Mouse (Mus musculus) lung, postnatal 0 days (tissue): ENCODE results near the gene Cd109. TPM values are rescaled to one million over a fixed set of nuclear protein-coding genes. Genes with fewer than 3 reads are reported as not detected.

ENCODE experiments used
- ATAC-seq: fragments of 200-750 bp; cut with Nextera tagmentation; 2 replicates; pipeline ENCODE4 v1.8.0; 2017; ENCODE audit warnings: moderate library complexity
- DNase-seq: peaks from one replicate; pipeline ENCODE4 v3.0.0-alpha.2; 2016; ENCODE audit warnings: low spot score
- H3K27ac ChIP-seq: fragments of 300-500 bp; sonication (generic); 2 replicates; pipeline ENCODE4 v1.5.1; 2014; ENCODE audit warnings: antibody characterized with exemption, mild to moderate bottlenecking, low read length, mixed read lengths
- H3K27me3 ChIP-seq: fragments of 300-500 bp; sonication (generic); replicated peaks from 2 replicates; pipeline ENCODE4 v1.6.1; 2014; ENCODE audit warnings: low read length, mixed read lengths; ENCODE audit not compliant: insufficient read depth
- H3K36me3 ChIP-seq: fragments of 300-500 bp; sonication (generic); 2 replicates; pipeline ENCODE4 v1.6.1; 2014; ENCODE audit warnings: low read length, mixed read lengths; ENCODE audit not compliant: insufficient read depth
- H3K4me1 ChIP-seq: fragments of 300-500 bp; sonication (generic); 2 replicates; pipeline ENCODE4 v1.6.1; 2014; ENCODE audit warnings: antibody characterized with exemption, low read depth, low read length, mixed read lengths; ENCODE audit not compliant: insufficient read depth
- H3K4me2 ChIP-seq: fragments of 300-500 bp; sonication (generic); replicated peaks from 2 replicates; pipeline ENCODE4 v1.6.1; 2014; ENCODE audit warnings: low read depth, mild to moderate bottlenecking, low read length, moderate library complexity, mixed read lengths
- H3K4me3 ChIP-seq: fragments of 300-500 bp; sonication (generic); 2 replicates; pipeline ENCODE4 v1.5.1; 2014; ENCODE audit warnings: low read depth, low read length
- H3K9ac ChIP-seq: fragments of 300-500 bp; sonication (generic); replicated peaks from 2 replicates; pipeline ENCODE4 v1.6.1; 2014; ENCODE audit warnings: low read depth, mild to moderate bottlenecking
- H3K9me3 ChIP-seq: fragments of 300-500 bp; sonication (generic); 2 replicates; pipeline ENCODE4 v1.6.1; 2016; ENCODE audit warnings: low read length, mixed read lengths
- CTCF ChIP-seq: IDR thresholded peaks from 2 replicates; pipeline ENCODE4 v1.5.1; 2016; ENCODE audit warnings: antibody characterized with exemption, mild to moderate bottlenecking
- EP300 ChIP-seq: IDR thresholded peaks from 2 replicates; pipeline ENCODE4 v1.6.1; 2016; ENCODE audit warnings: antibody characterized with exemption, mild to moderate bottlenecking, control low read depth
- WGBS: fragments of 180-500 bp; shearing (Covaris S2); extraction: QIAGEN DNeasy Blood & Tissue Kit; methylation state at CpG from one replicate; pipeline ENCODE4 v1.1.7; 2014; 5-methylcytosine and 5-hydroxymethylcytosine counted together
- polyA plus RNA-seq: library from polyadenylated mRNA; unstranded; fragments of >200 nt; fragmentation: Nextera tagmentation; extraction: Ambion mirVana; gene quantifications from 2 replicates; pipeline ENCODE4 v1.2.1, GENCODE M21; 2015

Cd109 gene
- polyA plus RNA-seq, 1 experiment from 2014 or later = 2.7 TPM

- H3K9ac ChIP-seq = no peak overlapping the region
- no peaks in the 10 kb centered on the region for H3K9me3 ChIP-seq
- no peak for ATAC-seq
- H3K36me3 ChIP-seq = no peaks in the 10 kb centered on the region
- H3K27me3 ChIP-seq = no peaks in the 10 kb centered on the region
- no peak overlapping the region for H3K4me2 ChIP-seq
- DNase-seq = no peak
- no peaks in the 10 kb centered on the region for H3K4me1 ChIP-seq
- H3K27ac ChIP-seq = no peak overlapping the region
- WGBS = 79% methylated on average over 5 of the region's 5 CpGs
- H3K4me3 ChIP-seq = no peak overlapping the region
- no peak for TF ChIP-seq EP300
- TF ChIP-seq CTCF = no peak
Observed at GRCm38 (mm10) chr9:78657564-78657963, 42.2 kb downstream of the Cd109 start.

DNA sequence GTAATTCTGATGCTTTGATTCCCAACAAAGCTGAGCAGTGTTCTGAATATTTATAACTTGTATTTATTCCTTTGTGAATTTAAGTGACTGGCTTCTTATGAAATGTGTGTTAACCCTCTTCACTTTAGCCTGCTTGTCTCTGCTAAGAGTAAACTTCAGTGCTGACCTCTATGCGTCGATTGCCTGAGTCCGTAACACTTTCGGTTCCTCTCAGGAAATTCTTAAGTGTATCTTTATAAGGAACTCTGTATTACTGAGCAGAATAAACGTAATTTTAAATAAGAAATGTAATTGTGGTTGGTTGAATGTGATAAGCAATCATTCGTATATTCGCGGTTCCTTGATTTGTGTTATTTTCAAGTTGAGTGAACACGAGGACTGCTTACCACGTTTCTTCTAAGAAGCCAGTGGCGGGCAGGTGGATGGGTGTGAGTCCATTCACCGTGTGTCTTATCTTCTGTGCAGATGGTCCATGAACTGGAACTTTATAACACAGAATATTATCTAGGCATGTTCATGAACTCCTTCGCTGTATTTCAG is 56.2 kb downstream of the Cd109 start:
- TF ChIP-seq EP300 = no peak
- TF ChIP-seq CTCF = no peak
- ATAC-seq (no peak), DNase-seq (no peak)
- Histone ChIP-seq H3K36me3 (no peaks in the 10 kb centered on the region), H3K9ac (no peak overlapping the region), H3K4me3 (no peak overlapping the region), H3K9me3 (no peaks in the 10 kb centered on the region), H3K27ac (no peak overlapping the region), H3K4me1 (no peaks in the 10 kb centered on the region), H3K27me3 (no peaks in the 10 kb centered on the region), H3K4me2 (no peak overlapping the region)
- 72% methylated on average over 13 of the region's 13 CpGs for WGBS

- H3K27ac ChIP-seq = no peak overlapping the region
- H3K4me2 ChIP-seq = no peak overlapping the region
- H3K36me3 ChIP-seq = no peaks in the 10 kb centered on the region
- no peak overlapping the region for H3K4me3 ChIP-seq
- H3K4me1 ChIP-seq = no peaks in the 10 kb centered on the region
- DNase-seq (peak; percentile 55), ATAC-seq (no peak)
- no peak overlapping the region for H3K9ac ChIP-seq
- H3K9me3 ChIP-seq = no peaks in the 10 kb centered on the region
- no peaks in the 10 kb centered on the region for H3K27me3 ChIP-seq
- WGBS = 0% methylated on average over 1 of the region's 1 CpGs
- TF ChIP-seq EP300 (no peak), CTCF (peak; percentile 82)
Observed at GRCm38 (mm10) chr9:78700691-78701090, 85.3 kb downstream of the Cd109 start.

GRCm38 (mm10) chr9:78702509-78703239 is 87.3 kb downstream of the Cd109 start:
- Histone ChIP-seq H3K36me3 (no peaks in the 10 kb centered on the region), H3K4me1 (no peaks in the 10 kb centered on the region), H3K9me3 (no peaks in the 10 kb centered on the region), H3K4me2 (no peak overlapping the region), H3K9ac (no peak overlapping the region), H3K4me3 (no peak overlapping the region), H3K27ac (no peak overlapping the region), H3K27me3 (no peaks in the 10 kb centered on the region)
- DNase-seq = no peak
- ATAC-seq = no peak
- 75% methylated on average over 12 of the region's 12 CpGs for WGBS
- TF ChIP-seq CTCF (no peak), EP300 (no peak)

- WGBS = 60% methylated on average over 6 of the region's 6 CpGs
- no peak overlapping the region for H3K27ac ChIP-seq
Observed at GRCm38 (mm10) chr9:78720888-78721798, 105.8 kb downstream of the Cd109 start.

GRCm38 (mm10) chr9:78731931-78732330 is 116.6 kb downstream of the Cd109 start:
- DNase-seq = no peak
- Histone ChIP-seq H3K4me2 (no peak overlapping the region), H3K9ac (no peak overlapping the region), H3K27me3 (no peaks in the 10 kb centered on the region), H3K4me1 (peaks cover 6% of the 10 kb centered on the region; the same call in 1 of the 2 replicates), H3K27ac (no peak overlapping the region), H3K36me3 (no peaks in the 10 kb centered on the region), H3K4me3 (no peak overlapping the region), H3K9me3 (no peaks in the 10 kb centered on the region)
- no peak for TF ChIP-seq EP300
- no peak for ATAC-seq
- 64% methylated on average over 6 of the region's 6 CpGs for WGBS

More at GRCm38 (mm10) chr9:78720888-78721798, 105.8 kb downstream of the Cd109 start:
- TF ChIP-seq CTCF (peak; percentile 50), EP300 (no peak)
- ATAC-seq (no peak), DNase-seq (no peak)
- Histone ChIP-seq H3K4me1 (no peaks in the 10 kb centered on the region), H3K9me3 (no peaks in the 10 kb centered on the region), H3K4me3 (no peak overlapping the region), H3K27me3 (no peaks in the 10 kb centered on the region), H3K4me2 (no peak overlapping the region), H3K9ac (no peak overlapping the region), H3K36me3 (no peaks in the 10 kb centered on the region)
